Mouse (Mus musculus) urinary bladder, postnatal 4 days (tissue): ENCODE results near the gene Dcpp1.
"Not testable (repeated sequence)": the region's sequence is repeated elsewhere in the genome, so short reads cannot be mapped to it uniquely, and the experiment has no call there.

Source experiments
- DNase-seq, 2 experiments: peaks; one replicate each; pipeline ENCODE4 v3.0.0; 2021 to 2022; ENCODE audit warnings: low spot score in 2 of 2

The Dcpp1 gene

DNA sequence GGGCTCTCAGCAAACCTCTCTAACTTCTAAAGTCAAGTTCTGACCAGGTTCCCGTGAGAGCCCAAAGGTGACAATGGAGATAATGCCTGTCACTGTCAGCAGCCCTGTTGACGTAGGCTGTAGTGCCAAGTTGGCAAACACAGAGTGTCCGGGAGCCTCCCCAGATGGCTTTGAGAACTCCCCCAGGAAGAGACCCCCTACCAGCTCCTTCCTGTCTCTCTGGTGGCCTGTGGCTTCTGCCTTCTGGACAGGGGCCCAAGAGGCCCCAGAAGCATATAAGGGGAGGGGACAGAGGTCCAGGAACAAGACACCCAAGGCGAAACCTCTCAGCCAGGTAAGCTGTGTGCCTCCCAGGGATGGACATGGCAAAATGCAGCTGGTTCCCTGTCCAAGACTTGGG is at the start of gene Dcpp1, which contains the start of gene Dcpp2:
Gene Dcpp1, plus strand, starts transcription at position 301 of the 400 bp plus-strand sequence.
Gene Dcpp2, plus strand, starts transcription at position 305 of the 400 bp plus-strand sequence.
- DNase-seq = not testable (repeated sequence)

DNA sequence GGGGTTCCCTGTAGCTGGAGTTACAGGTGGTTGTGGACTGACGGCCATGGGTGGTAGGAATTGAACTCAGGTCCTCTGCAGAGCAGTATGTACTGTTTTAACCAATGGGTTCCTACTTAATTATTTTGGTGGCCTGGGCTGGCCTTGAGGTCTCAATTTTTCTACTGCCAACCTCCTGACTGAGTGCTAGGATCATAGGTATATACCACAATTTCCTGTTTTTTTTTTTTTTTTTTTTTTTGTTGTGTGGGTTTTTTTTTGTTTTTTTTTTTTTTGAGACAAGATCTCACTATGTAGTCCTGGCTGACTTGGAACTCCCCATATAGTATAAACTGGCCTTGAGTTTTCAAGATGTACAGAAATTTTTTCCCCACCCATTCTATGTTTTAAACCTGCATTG is 49.5 kb upstream of the Dcpp1 start:
- no peak for DNase-seq

DNA sequence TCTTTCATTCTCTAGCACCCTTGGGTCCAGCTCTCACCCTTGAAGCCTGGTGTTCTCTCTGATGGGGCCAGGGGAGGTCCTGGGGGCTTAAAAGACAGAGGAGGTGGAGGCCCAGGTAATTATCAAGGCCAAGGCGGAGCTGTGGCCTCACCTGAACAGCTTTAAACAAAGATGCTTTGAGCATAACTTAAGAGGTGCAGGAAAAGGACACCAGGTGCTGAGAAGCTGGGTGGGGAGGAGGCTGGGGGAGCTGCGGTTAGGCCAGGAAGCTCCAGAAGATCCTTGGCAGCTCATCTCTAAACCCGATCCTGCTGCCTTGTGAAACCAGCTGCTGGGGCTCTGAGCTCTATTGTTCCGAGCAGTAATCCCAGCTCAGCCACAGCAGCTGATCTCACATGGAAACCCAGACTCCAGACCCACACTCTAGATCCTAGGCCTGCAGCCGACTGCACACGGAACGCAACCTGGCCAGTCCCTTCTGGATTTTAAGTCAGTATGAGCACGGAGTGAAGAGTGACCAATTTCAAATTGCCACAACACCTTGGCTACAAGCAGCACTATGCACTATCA is 44.6 kb upstream of the Dcpp1 start, which contains the start of gene Prss33:
Gene Prss33, minus strand, starts transcription at position 51 of the 570 bp plus-strand sequence.
- no peak for DNase-seq

DNA sequence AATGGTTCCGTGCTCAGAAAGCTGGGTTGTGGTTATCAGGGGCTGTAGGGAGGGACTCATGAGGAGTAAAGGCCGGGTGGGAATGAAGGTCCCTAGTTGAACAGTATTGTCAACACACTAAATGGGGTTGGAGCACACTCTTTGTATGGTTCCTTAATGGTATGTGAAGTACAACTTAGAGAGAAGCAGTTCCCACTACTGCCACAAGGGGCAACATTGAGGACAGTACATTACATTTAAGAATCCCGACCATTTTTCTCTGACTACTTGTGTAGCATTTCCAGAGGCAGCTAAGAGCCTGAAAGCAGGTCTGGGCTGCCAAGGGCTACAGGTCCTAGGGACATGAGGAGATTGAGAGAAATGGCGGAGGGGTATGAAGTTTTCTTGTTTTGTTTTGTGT is 39.5 kb upstream of the Dcpp1 start:
- no peak for DNase-seq

DNA sequence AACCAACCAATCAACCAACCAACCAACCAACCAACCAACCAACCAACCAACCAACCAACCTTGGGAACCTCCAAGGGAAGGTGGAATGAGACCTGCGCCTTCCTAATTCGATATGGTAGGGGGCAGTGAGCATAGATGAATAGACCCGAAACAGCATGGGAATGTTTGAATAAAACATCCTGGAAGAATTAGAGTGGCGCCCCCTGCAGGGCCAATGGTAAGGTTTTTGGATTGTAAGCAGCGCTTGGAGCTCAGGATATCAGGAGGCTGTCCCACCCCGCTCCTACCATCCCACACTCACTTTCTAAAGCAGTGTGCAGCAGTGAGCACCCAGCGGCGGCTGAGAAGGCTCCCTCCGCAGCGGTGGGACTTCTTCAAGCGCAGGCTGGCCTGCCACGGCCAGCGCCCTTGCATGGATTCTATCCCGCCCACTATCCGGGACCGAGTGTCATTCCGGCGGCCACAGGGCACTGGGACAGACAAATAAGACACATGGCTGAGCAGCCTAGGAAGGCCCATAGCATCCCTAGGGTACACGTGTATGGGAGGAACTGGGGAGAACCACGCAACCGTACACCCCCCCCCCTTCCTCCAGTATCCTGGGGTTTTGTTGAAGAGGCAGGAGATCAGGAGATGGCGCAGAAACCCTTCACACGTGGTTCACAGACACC is 37.4 kb upstream of the Dcpp1 start:
- DNase-seq = no peak

DNA sequence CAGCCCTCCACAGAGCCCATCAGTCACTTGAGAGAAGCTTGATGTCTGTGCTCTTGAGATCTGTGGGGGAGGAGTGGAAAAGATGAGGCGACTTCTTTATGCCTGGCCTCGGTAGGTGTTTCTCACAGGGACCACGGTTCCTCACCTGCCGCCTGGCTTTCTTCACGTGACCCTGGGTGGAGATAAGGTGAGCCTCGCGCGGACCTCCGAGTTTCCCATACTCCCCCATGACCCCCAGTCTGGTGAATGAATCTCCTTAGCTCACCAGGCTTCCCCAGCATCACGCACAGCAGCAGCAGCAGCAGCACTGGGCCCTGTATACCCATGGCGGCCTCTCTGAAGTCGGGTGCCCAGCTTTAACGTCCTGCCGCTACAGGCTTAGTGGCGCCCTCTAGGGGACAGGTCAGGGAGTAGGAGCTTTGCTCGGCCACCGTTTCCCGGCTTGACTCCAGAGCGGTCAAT is 36.8 kb upstream of the Dcpp1 start, which contains the start of the genes Prss32 and Prss41:
Gene Prss32, plus strand, starts transcription at position 44 of the 462 bp plus-strand sequence.
Gene Prss41, minus strand, starts transcription at position 361 of the 462 bp plus-strand sequence.
- no peak for DNase-seq

DNA sequence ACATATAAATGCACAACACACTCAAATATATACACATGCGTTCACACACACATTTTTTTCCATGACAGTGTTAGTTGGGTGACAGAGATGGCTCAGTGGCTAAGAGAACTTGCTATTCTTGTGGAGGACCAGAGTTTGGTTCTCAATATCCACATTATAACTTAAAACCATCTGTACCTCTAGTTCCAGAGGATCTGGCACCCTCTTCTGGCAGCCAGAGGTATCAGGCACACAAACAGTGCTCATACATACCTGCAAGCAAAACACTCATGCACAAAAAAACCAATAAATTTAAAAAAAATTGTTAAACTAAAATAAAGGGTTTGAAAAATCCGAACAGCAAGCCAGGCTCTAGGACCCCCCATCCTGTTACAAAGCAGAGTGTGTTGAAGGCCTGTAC is 30.6 kb upstream of the Dcpp1 start:
- DNase-seq = no peak

DNA sequence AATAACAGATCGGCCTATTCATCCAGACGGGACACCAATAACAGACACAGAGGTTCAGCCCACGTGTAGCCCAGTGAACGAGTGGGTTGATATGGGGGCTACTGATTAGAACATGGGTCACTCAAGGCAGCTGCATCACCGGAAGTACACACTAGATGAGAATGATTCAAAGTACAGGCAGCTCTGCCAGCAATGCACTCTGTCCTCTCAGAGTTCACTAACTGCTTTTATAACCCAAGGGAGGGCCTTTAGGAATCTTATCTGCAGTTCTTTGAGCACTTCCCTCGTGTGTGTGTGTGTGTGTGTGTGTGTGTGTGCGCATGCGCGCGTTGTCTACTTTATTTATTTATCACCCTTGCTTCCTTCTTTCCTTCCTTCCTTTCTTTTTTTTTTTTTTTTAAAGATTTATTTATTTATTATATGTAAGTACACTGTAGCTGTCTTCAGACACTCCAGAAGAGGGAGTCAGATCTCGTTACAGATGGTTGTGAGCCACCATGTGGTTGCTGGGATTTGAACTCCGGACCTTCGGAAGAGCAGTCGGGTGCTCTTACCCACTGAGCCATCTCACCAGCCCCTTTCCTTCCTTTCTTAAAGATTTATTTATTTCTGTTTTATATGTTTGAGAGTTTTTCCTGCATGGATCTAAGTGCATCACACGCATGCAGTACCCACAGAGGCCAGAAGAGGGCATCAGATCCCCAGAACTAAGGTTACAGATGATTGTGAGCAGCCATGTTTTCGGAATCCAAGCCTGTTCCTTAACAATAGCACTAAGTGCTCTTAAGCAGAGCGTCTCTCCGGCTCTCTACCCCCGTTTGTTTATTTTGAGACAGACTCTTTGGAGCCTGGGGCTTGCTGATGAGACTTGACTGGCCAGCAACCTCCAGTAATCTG is 29.6 kb upstream of the Dcpp1 start:
- peak in 1 of 2 experiments; percentile 55 for DNase-seq

DNA sequence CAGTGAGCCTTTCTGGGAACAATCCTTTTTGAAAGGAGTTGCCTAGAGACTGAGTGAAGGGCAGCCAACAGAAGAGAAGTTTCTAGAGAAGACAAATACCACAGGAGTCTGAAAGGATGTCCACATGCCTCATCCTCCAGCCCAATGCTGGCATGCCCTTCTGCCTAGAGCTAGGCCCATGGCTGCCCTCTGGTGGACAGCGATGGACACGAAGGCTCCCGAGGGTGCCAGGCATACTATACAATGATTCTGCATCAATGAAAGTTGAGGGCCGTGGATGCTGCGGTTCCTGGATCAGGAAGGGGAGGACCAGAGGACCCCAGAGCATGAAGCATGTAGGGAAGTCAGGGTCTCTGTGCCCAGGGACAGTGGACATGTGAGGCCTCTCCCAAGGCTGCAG is 27.4 kb upstream of the Dcpp1 start:
- no peak for DNase-seq

DNA sequence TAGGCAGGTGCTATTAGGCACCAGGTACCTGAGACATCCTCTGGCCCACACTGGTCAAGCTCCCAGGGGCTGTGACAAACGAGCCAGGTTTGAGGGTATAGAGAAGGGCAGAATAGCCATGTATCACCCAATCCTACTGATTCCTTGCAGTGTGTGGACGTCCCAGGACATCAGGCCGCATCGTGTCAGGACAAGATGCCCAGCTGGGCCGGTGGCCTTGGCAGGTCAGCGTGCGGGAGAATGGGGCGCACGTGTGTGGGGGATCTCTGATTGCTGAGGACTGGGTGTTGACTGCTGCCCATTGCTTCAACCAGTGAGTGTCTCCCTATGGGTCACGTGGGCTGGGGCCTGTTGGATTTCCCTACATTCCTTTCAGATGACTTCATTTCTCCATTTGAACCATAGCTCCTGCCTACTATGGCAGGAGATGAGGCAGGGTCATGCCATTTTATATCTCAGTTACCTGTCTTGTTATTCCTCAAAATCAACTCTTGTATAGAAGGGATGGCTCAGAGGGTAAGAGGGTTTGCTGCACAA is 26.4 kb upstream of the Dcpp1 start:
- DNase-seq = no peak

DNA sequence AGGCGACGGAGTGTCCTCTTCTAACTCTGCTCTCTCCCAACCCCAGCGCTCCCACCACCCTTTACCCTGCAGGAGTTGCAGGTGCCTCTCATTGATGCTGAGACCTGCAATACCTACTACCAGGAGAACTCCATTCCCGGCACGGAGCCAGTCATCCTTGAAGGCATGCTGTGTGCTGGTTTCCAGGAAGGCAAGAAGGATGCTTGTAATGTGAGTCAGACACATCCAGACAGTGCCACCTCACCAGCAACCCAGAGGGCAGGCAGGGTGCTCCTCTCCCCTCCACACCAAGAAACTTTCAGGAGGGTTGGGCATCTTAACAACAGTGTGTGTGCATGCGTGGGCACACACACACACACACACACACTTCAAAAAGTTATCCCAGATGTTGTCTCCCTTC is 23.5 kb upstream of the Dcpp1 start:
- no peak for DNase-seq

DNA sequence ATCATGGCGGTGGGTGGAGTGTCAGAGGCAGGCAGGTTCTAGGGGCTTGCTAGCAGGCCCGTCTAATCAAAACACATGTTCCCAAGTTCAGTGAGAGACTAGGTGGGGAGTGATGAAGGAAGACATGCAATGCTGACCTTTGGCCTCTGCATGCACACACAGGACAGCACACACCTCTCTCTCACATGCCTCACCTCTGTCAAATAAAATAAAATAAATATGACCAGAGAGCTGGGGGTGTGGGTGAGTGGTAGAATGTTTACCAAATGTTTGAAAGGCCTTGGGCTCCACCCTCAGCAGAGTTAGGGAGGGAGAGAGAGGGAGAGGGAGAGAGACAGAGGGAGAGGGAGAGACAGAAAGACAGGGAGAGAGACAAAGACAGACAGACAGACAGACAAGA is 22.8 kb upstream of the Dcpp1 start:
- DNase-seq = no peak

DNA sequence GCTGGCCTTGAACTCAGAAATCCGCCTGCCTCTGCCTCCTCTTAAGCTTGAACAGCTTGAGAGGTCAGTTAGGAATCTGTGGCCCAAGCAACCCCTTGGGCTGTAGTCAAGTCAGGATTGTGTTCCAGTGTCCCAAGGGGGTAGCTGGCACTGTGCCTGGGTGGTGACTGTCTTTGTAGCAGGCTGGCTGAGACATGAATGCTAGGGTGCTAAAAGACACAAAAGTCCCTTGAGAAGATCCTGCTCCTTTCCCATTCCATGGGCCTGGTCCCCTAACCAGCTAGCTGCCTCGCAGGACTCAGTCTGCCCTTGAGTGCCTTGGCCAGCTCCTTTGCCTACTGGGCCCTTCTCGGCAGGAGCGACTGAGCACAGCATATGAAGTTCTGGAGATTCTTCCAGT is 17.8 kb upstream of the Dcpp1 start:
- DNase-seq = no peak

DNA sequence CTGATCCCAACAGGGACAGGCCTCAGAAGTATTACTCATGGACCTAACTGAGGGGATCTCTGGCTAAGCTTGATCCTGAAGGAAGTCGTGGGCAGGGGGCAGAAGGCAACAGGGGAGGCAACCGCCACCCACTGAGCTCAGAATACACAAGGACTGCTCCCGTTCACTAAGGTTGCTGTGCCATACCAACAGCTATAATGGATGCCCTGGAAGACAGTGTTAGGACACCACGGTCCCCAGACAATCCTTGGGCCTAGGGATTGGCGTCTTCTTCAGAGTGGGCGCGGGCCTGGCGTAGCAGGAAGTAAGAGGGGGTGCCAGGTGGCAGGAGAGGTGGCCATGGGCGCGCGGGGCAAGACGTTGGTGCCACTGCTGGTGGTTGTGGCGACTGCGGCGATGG is 12.9 kb upstream of the Dcpp1 start, which contains the start of gene Prss21:
Gene Prss21, plus strand, starts transcription at position 301 of the 400 bp plus-strand sequence.
- no peak for DNase-seq

DNA sequence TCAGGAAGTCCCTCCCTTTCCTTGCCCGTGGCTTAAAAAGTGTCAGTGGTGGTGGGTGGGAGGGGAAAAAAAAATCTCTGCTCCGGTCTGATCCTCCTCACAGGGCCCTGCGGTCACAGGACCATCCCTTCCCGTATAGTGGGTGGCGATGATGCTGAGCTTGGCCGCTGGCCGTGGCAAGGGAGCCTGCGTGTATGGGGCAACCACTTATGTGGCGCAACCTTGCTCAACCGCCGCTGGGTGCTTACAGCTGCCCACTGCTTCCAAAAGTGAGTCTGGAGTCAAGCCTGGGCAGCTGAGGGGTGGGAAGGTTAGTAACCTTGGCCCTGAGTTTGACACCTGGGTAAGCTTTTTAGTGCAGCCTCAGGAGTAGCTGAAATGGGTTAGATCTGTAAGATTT is 12.2 kb upstream of the Dcpp1 start:
- DNase-seq = no peak

DNA sequence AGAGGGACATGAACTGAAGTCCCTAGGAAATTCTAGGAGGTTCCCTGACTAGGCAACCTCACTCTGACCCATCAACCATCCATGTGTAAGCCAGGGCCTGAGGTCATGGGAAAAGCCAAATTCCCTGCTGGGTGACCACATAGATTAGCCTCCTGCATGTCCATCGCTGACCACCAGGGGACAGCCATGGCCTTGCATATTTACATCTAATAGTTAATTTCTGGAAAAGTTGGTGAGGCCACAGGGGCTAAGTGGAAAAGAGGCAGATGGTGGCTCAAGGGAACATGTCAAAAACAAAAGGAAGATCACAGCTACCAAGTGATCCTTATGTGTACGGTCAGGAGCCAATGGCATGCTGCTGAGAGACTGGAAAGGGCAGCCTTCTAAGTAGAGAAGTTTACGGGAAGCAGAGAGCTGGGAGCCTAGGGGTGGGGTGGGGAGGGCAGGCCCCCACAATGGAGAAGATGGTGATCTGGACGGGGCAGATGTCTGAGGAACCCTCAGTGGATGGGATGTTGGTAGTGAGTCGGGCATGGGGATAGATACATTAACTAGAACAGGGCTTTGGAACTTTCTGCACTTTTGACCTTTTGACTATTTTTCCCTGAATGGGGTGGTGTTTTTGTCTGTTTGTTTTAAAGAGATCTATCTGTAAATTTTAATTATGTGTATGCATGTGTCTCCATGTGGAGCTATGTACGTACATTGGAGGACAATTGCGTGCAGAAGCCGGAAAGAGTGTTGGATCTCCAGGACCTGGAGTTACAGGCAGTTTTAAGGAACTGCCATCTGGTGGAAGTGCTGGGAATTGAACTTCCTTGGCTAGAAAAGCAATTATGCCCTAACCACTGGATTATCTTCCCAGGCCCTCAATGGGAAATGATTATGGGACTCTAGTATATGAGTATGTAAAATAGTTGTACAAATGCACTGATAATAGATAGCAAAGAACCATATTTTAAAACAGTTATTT is 6.5 kb upstream of the Dcpp1 start:
- DNase-seq = no peak

DNA sequence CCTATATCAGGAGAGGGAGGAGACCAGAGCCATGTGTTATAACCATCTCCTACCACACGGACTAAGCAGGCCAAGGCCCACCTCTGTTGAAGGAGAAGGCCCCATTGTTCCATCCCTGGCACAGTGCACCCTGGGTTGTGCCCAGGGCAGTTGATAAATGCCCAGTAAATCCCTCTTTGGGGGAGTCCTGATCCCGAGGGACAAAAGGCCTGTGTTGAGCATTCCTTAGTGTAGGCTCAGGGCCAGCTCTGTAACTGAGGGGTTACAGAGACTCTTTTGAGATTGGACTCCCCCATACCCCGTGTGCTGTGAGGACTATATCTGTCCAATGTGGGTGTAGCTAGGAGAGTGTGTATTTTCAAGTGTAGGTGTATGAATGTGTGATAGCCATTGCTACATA is 3.9 kb upstream of the Dcpp1 start:
- no peak for DNase-seq

DNA sequence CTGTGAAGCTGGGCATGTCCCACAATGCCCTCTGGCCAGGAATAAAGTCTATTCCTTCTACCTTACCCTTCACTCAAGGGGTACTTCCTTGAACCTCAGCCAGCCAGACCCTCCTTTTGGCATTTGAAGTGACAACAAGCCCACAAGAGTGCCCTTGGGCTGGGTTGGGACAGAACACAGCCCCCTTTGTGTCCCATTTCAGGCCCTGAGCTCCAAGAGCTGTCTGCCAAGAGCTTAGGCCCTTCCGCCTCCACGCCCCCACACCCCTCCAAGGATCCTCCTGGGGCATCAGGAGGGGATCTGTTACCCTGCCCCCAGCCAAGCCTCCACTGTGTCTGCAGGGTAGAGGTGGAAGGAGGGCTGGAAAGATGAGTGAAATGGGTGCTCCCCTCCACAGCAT is 3.5 kb upstream of the Dcpp1 start:
- peak in 1 of 2 experiments; percentile 33 for DNase-seq

DNA sequence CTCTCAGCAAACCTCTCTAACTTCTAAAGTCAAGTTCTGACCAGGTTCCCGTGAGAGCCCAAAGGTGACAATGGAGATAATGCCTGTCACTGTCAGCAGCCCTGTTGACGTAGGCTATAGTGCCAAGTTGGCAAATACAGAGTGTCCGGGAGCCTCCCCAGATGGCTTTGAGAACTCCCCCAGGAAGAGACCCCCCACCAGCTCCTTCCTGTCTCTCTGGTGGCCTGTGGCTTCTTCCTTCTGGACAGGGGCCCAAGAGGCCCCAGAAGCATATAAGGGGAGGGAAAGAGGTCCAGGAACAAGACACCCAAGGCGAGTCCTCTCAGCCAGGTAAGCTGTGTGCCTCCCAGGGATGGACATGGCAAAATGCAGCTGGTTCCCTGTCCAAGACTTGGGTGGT is 36.5 kb downstream of the Dcpp1 start, which contains the start of gene Dcpp3:
Gene Dcpp3, plus strand, starts transcription at position 301 of the 400 bp plus-strand sequence.
- not testable (repeated sequence) for DNase-seq

DNA sequence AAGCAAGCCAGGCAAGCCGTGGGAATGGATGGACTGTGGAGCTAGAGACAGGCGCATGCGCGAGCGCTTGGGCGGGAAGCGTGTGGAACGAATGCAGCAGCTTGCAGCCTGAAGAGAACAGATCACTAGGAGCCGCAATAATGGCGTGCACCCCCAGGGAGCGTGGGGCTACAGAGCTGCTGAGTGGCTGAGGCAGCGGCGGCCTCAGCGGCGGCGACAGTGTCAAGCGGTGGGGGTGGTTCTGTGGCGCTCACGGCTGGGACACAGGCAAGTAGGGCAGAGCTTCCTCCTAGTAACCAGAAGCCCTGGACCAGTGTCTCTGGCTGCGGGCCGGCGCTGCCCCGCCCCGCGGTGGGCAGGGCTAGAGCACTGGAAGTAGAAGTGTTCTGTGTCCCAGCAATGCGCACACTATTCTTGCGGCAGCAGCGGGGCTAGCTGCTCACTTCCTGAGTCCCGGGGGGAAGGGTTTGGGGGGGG is 43.9 kb downstream of the Dcpp1 start:
- peak; percentile 85 to 90 for DNase-seq
